Mouse (Mus musculus) kidney, adult 18-20 months (tissue): ENCODE data around the gene Hdac5.
"Not testable (repeated sequence)": the region's sequence is repeated elsewhere in the genome, so short reads cannot be mapped to it uniquely, and the experiment has no call there.

ENCODE experiments used
- DNase-seq: peaks from one replicate; pipeline ENCODE4 v3.0.0; 2021

The Hdac5 gene

DNA sequence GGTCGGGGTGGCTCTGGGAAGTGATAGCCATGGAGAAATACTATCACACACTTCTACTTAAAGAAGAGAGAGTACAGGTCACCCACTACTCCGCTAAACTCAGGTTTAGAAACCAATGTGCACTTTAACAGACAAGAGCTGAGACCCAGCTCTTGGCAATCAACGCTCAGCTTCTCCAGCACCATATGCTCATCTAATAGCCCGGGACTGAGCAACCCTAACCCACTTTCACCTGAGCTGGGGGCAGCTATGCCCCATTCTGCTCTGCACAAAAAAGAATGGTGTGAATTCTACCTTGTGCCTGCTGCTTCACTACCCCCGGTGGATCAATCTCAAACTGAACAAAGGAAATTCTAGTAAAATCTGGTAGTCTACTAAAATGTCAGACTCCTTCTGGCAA, 62.4 kb downstream of the Hdac5 start:
- no peak for DNase-seq

DNA sequence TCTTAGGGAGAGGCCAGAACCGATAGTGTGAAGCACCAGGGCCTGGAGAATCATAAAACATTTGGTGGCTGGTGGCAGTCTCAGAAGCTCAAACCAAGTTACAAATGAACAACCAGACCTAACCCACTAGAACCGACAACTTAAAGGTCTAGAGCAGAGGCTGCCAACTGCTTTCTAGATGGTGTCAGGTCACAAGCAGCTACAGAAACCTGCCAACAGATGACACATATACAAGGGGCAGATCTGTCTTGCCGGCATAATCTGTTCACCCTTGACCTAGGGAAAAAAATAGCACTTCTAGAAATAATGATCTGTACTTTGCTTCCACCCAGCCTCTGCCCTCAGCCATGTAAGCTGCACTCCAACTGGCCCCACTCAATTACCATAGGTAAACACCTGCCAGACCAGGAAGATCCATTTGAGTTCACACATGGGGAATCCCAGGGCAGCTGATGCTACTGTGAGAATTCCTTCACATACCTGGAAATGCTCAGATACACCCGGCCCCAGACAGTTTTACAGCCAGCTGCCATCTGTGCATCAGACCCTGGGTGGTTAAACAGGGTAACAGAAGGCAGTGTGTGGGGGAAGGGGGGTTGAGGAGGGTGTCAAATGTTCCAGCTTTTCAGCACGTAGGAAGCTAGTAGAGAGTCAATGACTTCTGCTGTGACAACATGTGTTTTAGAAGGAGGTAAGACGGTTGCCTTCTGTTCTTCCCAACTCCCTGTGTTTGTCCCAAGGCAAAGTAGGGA, 63.8 kb downstream of the Hdac5 start:
- DNase-seq = no peak

DNA sequence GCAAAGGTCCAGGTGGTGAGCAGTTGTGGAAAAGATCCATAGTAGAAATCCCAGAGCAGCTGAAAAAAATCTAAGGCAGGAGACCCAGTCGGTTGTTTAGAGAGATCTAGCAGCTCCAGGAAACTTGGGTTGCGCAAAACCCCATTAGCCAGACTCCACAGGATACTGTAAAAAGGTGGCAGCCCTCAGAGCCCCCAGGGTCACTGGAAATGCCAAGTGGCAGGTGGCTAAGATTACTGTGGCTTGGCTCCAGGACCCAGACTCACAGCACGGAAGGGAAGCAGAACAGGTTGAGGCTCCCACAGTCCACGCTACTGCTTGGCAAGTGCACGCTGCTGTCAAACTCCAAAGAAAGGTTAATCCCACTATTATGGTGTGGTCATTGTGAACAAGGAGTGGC, 70.2 kb downstream of the Hdac5 start:
- DNase-seq = no peak

DNA sequence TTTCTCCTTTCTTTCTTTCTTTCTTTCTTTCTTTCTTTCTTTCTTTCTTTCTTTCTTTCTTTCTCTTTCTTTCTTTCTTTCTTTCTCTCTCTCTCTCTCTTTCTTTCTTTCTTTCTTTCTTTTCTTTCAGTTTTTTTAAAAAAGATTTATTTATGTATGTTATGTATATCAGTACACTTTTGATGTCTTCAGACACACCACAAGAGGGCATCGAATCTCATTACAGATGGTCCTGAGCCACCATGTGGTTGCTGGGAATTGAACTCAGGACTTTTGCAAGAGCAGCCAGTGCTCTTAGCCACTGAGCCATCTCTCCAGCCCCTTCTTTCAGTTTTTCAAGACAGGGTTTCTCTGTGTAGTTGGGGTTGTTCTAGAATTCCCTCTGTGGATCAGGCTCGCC, 71.9 kb downstream of the Hdac5 start:
- not testable (repeated sequence) for DNase-seq

DNA sequence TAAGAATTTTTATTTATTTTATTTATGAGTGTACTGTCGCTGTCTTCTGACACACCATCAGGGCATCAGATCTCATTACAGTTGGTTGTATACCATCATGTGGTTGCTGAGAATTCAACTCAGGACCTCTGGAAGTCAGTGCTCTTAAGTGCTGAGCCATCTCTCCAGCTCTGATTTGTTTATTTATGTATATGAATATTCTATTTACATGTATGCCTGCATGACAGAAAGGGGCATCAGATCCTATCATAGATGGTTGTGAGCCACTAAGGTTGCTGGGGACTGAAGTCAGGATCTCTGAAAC, 73.2 kb downstream of the Hdac5 start:
- no peak for DNase-seq

DNA sequence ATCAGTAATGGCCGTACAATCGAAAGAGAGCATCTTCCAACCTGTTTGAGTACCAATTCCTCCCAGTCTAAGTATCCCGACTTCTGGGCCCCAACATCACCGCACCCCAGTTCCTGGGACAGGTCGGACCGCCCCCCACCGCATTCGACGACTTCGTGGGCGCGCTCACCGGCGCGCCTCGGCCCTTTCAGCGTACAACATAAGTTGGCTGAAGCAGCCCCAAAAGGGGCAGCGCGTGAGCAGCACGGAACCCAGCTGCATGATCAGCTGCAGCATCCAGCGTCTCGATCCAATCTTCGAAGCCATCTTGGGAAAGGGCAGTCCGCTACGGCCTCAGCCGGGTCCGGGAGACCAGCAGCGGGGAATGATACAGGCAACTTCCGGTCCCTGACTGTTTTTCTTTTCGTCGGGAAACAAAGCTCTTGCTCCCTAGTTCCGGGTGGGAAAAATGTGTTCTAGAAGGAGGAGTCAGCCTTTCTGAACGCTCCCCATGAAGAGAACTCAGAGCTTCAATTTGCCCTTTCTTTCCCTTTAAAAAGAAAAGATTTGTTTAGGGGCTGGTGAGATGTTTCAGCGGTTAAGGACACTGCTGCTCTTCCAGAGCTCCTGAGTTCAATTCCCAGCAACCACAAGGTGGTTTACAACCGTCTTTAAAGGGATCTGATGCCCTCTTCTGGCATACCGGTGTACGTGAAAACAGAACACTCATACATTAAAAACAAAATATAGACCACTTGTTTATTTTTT, 73.8 kb downstream of the Hdac5 start, which contains the start of gene Tmem101:
Tmem101 (minus strand) TSS at position 366 of the 747 bp plus-strand sequence.
- peak; percentile 92 for DNase-seq

DNA sequence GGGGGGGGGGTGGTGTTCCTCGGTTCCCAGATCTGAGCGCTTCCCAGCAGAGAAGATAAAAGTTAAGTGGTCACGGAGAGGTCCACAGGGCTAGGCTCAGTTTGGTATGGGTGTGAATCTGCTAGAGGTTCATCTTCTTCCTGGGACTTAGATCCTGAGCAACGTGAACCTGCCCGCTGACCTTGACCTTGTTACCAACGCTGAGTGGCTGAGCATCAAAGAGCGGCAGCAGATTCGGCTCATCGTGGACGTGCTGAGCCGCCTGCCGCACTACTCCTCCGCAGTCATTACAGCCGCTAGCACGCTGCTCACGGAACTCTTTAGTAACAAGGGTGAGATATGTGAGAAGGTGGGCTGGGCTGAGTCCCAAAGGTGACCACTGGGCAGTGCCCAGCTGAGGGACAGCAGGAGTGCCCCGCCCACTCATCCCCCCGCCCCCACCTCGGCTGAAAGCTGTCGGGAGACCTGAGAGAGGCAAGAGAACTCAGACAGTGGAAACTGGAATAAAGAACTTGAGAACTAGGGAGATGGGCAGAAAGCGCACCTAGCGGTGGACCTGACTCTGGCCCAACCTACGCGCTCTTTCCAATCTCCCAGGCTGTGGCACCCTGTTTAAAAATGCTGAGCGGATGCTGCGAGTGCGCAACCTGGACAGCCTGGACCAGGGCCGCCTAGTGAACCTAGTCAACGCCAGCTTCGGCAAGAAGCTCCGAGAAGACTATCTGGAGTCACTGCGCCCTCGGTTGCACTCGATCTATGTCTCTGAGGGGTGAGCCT, 82.6 kb downstream of the Hdac5 start:
- no peak for DNase-seq

DNA sequence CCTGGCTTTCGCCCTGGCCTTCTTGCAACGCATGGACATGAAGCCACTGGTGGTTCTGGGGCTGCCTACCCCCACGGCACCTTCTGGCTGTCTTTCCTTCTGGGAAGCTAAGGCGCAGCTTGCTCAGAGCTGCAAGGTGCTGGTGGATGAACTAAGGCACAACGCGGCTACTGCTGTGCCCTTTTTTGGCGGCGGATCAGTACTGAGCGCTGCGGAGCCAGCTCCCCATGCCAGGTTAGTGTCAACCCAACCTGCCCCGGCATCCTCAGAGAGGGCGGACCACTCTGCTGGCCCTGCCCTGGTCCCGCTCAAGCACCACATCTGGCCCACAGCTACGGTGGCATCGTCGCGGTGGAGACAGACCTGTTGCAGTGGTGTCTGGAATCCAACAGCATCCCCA, 83.4 kb downstream of the Hdac5 start:
- no peak for DNase-seq

DNA sequence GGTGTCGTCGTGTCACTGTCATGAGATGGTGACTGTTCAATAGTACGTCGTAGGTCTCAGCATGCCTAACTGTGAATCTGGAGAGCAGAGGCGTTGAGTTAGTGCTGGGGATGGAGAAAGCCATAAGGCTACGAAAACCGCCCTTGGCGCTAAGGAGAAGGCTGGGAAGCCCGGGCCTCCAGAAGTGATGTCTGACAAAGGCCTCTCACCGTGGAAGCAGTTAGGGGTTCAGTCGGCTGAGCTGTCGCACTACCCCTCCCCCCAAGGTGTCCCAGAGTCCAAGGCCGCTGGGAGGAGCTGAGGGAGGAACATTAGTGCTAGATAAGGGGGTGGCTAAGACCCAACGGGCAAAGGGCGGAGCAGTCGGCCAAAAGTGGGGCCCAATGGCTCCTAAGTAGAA, 84.0 kb downstream of the Hdac5 start:
- DNase-seq = peak; percentile 25

DNA sequence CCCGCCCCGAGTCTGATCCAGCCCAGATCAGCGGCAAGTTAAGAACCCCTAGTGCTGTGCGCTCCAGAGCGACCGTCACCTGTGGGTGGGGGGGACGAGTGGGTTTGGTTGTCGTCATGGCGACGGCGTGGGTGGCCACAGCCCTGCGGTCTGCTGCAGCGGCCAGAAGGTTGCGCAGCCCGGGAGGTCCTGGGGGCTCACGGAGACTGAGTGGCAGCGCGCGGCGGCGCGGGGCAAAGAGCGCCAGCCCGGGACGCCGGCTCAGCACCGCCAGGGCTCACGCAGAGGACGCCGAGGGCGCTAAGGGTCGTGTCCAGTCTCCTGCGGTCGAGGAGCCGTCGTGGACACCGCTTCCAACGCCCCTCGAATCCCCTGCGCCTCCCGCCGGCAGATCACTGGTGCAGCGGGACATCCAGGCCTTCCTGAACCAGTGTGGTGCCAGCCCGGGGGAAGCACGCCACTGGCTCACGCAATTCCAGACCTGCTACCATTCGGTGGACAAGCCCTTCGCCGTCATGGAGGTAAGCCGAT, 84.4 kb downstream of the Hdac5 start, which contains the start of gene Nags:
Nags (plus strand) TSS at position 43 of the 531 bp plus-strand sequence.
- no peak for DNase-seq

DNA sequence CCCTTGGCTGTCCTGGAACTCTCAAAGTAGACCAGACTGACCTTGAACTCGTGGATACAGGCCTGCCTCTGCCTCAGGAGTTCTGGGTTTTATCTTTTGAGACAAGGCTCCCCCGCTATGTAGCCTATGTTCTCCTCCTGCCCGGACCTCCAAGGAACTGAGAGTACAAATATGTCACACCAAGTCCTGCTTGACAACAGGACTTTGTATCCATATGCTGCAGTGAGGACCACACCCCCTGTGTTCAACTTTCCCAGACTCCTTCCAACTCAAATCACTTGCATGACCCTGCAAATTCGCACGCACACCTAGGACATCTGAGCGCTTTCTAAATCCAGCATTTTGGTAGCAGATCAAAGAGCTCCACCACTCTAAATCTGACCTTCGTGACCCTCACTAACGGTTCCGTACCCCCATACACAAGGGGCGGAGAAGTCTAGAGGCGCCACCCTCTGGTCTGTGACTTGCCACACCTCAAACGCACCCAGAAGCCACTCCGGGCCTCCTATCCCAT, 85.0 kb downstream of the Hdac5 start:
- DNase-seq = no peak
